Mouse (Mus musculus) neural tube, embryonic 11.5 days (tissue): Measurements from ENCODE around the gene Tmem121. TPM values are rescaled to one million over a fixed set of nuclear protein-coding genes. Genes with fewer than 3 reads are reported as not detected.
A peak's percentile ranks its signal among the peaks of the same experiment; 100 is the strongest.
"Not testable (repeated sequence)": the region's sequence is repeated elsewhere in the genome, so short reads cannot be mapped to it uniquely, and the experiment has no call there.

Source experiments
- ATAC-seq: fragments of 200-750 bp; cut with Nextera tagmentation; 2 replicates; pipeline ENCODE4 v1.8.0; 2017; ENCODE audit warnings: moderate number of reproducible peaks, mild to moderate bottlenecking, moderate TSS enrichment, moderate library complexity; ENCODE audit not compliant: insufficient read depth, low FRiP score, low TSS enrichment
- DNase-seq: peaks from one replicate; pipeline ENCODE4 v3.0.0-alpha.2; 2015; ENCODE audit warnings: low spot score
- H3K27ac ChIP-seq: fragments of 300-500 bp; sonication (generic); 2 replicates; pipeline ENCODE4 v1.5.1; 2014; ENCODE audit warnings: low read depth, mild to moderate bottlenecking, low read length
- H3K27me3 ChIP-seq: fragments of 300-500 bp; sonication (generic); 2 replicates; pipeline ENCODE4 v1.6.1; 2014; ENCODE audit warnings: mild to moderate bottlenecking, low read length, mixed read lengths; ENCODE audit not compliant: control insufficient read depth, insufficient read depth
- H3K36me3 ChIP-seq: fragments of 300-500 bp; sonication (generic); 2 replicates; pipeline ENCODE4 v1.6.1; 2014; ENCODE audit warnings: mild to moderate bottlenecking, low read length, moderate library complexity, mixed read lengths; ENCODE audit not compliant: control insufficient read depth, insufficient read depth
- H3K4me1 ChIP-seq: fragments of 300-500 bp; sonication (generic); 2 replicates; pipeline ENCODE4 v1.6.1; 2014; ENCODE audit warnings: low read length, mixed read lengths; ENCODE audit not compliant: control insufficient read depth, insufficient read depth
- H3K4me2 ChIP-seq: fragments of 300-500 bp; sonication (generic); 2 replicates; pipeline ENCODE4 v1.6.1; 2014; ENCODE audit warnings: low read depth, mild to moderate bottlenecking, moderate library complexity
- H3K4me3 ChIP-seq: fragments of 300-500 bp; sonication (generic); 2 replicates; pipeline ENCODE4 v1.5.1; 2014; ENCODE audit warnings: low read depth, low read length
- H3K9ac ChIP-seq: fragments of 300-500 bp; sonication (generic); 2 replicates; pipeline ENCODE4 v1.6.1; 2014; ENCODE audit warnings: mild to moderate bottlenecking, low read length
- H3K9me3 ChIP-seq: fragments of 300-500 bp; sonication (generic); 2 replicates; pipeline ENCODE4 v1.6.1; 2016; ENCODE audit warnings: low read length; ENCODE audit not compliant: control insufficient read depth
- WGBS: fragments of 180-500 bp; shearing (Covaris S2); extraction: QIAGEN DNeasy Blood & Tissue Kit; methylation state at CpG from one replicate; pipeline ENCODE4 v1.1.7; 2014; 5-methylcytosine and 5-hydroxymethylcytosine counted together
- polyA plus RNA-seq: library from polyadenylated mRNA; unstranded; fragments of >200 nt; fragmentation: Nextera tagmentation; extraction: Ambion mirVana; gene quantifications from 2 replicates; pipeline ENCODE4 v1.2.1, GENCODE M21; 2014

Tmem121 gene
- polyA plus RNA-seq, 1 experiment from 2014 or later, result 13.2 TPM

GRCm38 (mm10) chr12:113187011-113187375, 1.3 kb downstream of the Tmem121 start:
- Histone ChIP-seq H3K36me3 (0 out of 2 replicates have a peak, but pooled peaks cover 2% of the 10 kb centered on the region), H3K9ac (peak overlapping the region; percentile 9; the same call in 1 of the 2 replicates), H3K4me2 (peak overlapping the region; percentile 85), H3K27ac (no peak overlapping the region), H3K4me3 (peak overlapping the region; percentile 26), H3K4me1 (peaks cover 19% of the 10 kb centered on the region), H3K27me3 (no peaks in the 10 kb centered on the region), H3K9me3 (no peaks in the 10 kb centered on the region)
- WGBS, result 48% methylated on average over 4 of the region's 4 CpGs
- DNase-seq (no peak), ATAC-seq (no peak; the same call in 1 of the 2 replicates)

GRCm38 (mm10) chr12:113187584-113188295, 2.0 kb downstream of the Tmem121 start:
- Histone ChIP-seq H3K27ac (no peak overlapping the region), H3K36me3 (0 out of 2 replicates have a peak, but pooled peaks cover 2% of the 10 kb centered on the region), H3K9ac (peak overlapping the region; percentile 9; the same call in 1 of the 2 replicates), H3K9me3 (no peaks in the 10 kb centered on the region), H3K4me3 (peak overlapping the region; percentile 26), H3K4me1 (peaks cover 19% of the 10 kb centered on the region), H3K4me2 (peak overlapping the region; percentile 85), H3K27me3 (no peaks in the 10 kb centered on the region)
- ATAC-seq (peak; percentile 28), DNase-seq (peak; percentile 93)
- 3% methylated on average over 56 of the region's 56 CpGs for WGBS

GRCm38 (mm10) chr12:113188349-113189055, 2.8 kb downstream of the Tmem121 start:
- ATAC-seq (peak; percentile 1; the same call in 1 of the 2 replicates), DNase-seq (no peak)
- Histone ChIP-seq H3K9ac (no peak overlapping the region), H3K4me1 (peaks cover 19% of the 10 kb centered on the region), H3K4me2 (peak overlapping the region; percentile 85), H3K9me3 (no peaks in the 10 kb centered on the region), H3K27me3 (no peaks in the 10 kb centered on the region), H3K36me3 (0 out of 2 replicates have a peak, but pooled peaks cover 2% of the 10 kb centered on the region), H3K27ac (no peak overlapping the region), H3K4me3 (peak overlapping the region; percentile 26; the same call in 1 of the 2 replicates)
- WGBS, result 90% methylated on average over 51 of the region's 51 CpGs

DNA sequence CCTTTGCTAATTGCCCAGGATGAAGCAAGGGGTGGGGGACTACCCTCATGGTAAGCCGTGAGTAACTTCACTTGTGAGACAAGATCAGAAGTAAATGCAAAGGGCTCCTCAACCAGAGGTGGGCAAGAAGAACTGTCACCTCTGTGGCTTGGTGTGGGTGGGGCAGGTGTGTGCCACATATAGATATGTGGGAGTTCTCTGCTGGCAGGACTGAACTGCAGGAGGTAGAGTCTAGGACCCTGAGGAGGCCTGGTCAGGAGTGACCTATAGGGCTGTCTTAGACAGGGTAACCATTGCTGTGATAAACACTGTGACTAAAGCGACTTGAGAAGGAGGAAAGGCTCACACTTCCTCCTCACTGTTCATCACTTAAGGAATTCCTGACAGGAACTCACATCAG, 7.7 kb downstream of the Tmem121 start:
- H3K9ac ChIP-seq, result no peak overlapping the region
- H3K4me2 ChIP-seq, result no peak overlapping the region
- DNase-seq (no peak), ATAC-seq (no peak)
- H3K4me3 ChIP-seq, result no peak overlapping the region
- H3K9me3 ChIP-seq, result no peaks in the 10 kb centered on the region
- no peaks in the 10 kb centered on the region for H3K4me1 ChIP-seq
- no peaks in the 10 kb centered on the region for H3K27me3 ChIP-seq
- 0 out of 2 replicates have a peak, but pooled peaks cover 2% of the 10 kb centered on the region for H3K36me3 ChIP-seq
- H3K27ac ChIP-seq, result no peak overlapping the region
- 75% methylated on average over 2 of the region's 2 CpGs for WGBS

DNA sequence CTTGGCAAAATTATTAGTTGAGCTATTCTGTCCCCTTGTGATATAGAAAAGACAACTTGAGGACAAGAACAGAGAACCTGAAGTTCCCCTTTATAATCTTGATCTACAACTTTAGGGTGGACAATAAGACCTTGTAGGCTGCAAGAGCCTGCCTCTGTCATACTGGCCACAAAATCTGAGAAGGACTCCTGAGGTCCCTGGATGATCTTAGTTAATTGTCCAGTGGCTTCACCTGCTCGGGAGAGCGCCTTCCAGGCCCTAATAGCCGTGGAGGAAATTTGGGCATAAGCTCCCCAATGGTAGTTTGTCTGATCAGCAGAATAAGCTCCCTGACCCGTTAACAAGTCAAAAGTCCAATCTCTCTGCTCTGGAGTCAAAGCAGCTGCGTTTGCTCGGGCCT, 13.4 kb downstream of the Tmem121 start:
- not testable (repeated sequence) for H3K27me3 ChIP-seq, ATAC-seq, H3K4me2 ChIP-seq, H3K27ac ChIP-seq, H3K36me3 ChIP-seq, H3K4me1 ChIP-seq, H3K9ac ChIP-seq, H3K9me3 ChIP-seq, DNase-seq, H3K4me3 ChIP-seq
- 100% methylated on average over 3 of the region's 6 CpGs for whole genome bisulfite sequencing

- WGBS, result 93% methylated on average over 4 of the region's 4 CpGs
- H3K9ac ChIP-seq, result no peak overlapping the region
- H3K4me1 ChIP-seq, result no peaks in the 10 kb centered on the region
- no peaks in the 10 kb centered on the region for H3K27me3 ChIP-seq
- no peak overlapping the region for H3K27ac ChIP-seq
- no peaks in the 10 kb centered on the region for H3K36me3 ChIP-seq
- DNase-seq (no peak), ATAC-seq (no peak)
- no peaks in the 10 kb centered on the region for H3K9me3 ChIP-seq
- H3K4me2 ChIP-seq, result no peak overlapping the region
- H3K4me3 ChIP-seq, result no peak overlapping the region
These were observed 15.6 kb downstream of the Tmem121 start for GRCm38 (mm10) chr12:113201301-113201700.

- H3K9me3 ChIP-seq, result no peaks in the 10 kb centered on the region
- no peak overlapping the region for H3K27ac ChIP-seq
- no peak overlapping the region for H3K4me3 ChIP-seq
- H3K4me2 ChIP-seq, result no peak overlapping the region
- ATAC-seq (no peak), DNase-seq (no peak)
- H3K4me1 ChIP-seq, result no peaks in the 10 kb centered on the region
- no peaks in the 10 kb centered on the region for H3K36me3 ChIP-seq
- H3K9ac ChIP-seq, result no peak overlapping the region
- H3K27me3 ChIP-seq, result no peaks in the 10 kb centered on the region
These were observed 16.3 kb downstream of the Tmem121 start for GRCm38 (mm10) chr12:113202008-113202407.

- Histone ChIP-seq H3K4me3 (no peak overlapping the region), H3K4me1 (no peaks in the 10 kb centered on the region), H3K9me3 (no peaks in the 10 kb centered on the region), H3K4me2 (no peak overlapping the region), H3K36me3 (no peaks in the 10 kb centered on the region), H3K27me3 (no peaks in the 10 kb centered on the region), H3K9ac (no peak overlapping the region), H3K27ac (no peak overlapping the region)
- 86% methylated on average over 7 of the region's 7 CpGs for WGBS
- ATAC-seq (no peak), DNase-seq (no peak)
These were observed 17.8 kb downstream of the Tmem121 start for GRCm38 (mm10) chr12:113203522-113203921.
